Mouse (Mus musculus): ENCODE measurements around the gene Mdm2. TPM values are rescaled to one million over a fixed set of nuclear protein-coding genes. Genes with fewer than 3 reads are reported as not detected.
"Not testable (repeated sequence)": the region's sequence is repeated elsewhere in the genome, so short reads cannot be mapped to it uniquely, and the experiment has no call there.

Mdm2 gene
- polyA plus RNA-seq (2015; fragmentation: Nextera tagmentation; extraction: Ambion mirVana): 39.0 and 46.7 TPM in 2 replicates

DNA sequence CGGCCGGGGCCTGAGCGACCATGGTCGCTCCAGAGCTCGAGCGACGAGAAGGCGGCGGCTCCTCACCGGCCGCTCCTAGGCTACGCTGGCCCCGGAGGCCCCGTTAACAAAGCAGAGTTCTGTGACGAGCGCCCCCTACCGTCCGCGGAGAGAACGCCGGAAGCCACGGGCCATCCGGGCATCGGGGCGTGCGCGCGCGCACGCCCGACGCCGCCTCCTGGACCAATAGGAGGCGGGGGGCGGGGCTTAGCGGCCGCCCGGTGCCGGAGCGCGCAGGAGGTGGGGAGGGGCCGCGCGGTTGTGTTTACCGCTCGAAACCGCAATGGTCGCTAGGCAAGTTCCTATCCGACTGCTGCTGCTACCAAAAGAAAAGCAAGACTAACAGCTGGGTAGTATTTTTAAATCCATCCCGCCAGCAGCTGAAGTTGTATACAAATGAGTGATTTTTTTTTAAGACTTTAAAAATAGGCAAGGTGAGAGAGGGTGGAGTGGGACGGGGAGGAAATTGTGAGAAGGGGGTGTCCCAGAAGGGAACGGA lies at the start of gene Mdm2:
TSS of gene Mdm2 (minus strand) at position 155 of the 538 bp plus-strand sequence.
- no peaks in the 10 kb centered on the region for H3K27me3 ChIP-seq
- peak; percentile 95 for ATAC-seq (replicated peaks; ENCODE audit: insufficient number of reproducible peaks, insufficient read depth, low FRiP score, low read depth)
- peaks cover 22% of the 10 kb centered on the region for H3K4me1 ChIP-seq (replicated peaks)
- H3K9ac ChIP-seq: peak within 1 kb of the TSS; percentile 99
- under 1% methylated on average over 52 of the region's 52 CpGs for WGBS
- H3K9me3 ChIP-seq (replicated peaks): no peaks in the 10 kb centered on the region
- H3K4me2 ChIP-seq: peak within 1 kb of the TSS; percentile 69
- peak within 1 kb of the TSS; percentile 91 for H3K4me3 ChIP-seq
- H3K36me3 ChIP-seq: peaks cover 11% of the 10 kb centered on the region; the same call in 1 of the 2 replicates
- H3K27ac ChIP-seq: peak within 1 kb of the TSS; percentile 98

DNA sequence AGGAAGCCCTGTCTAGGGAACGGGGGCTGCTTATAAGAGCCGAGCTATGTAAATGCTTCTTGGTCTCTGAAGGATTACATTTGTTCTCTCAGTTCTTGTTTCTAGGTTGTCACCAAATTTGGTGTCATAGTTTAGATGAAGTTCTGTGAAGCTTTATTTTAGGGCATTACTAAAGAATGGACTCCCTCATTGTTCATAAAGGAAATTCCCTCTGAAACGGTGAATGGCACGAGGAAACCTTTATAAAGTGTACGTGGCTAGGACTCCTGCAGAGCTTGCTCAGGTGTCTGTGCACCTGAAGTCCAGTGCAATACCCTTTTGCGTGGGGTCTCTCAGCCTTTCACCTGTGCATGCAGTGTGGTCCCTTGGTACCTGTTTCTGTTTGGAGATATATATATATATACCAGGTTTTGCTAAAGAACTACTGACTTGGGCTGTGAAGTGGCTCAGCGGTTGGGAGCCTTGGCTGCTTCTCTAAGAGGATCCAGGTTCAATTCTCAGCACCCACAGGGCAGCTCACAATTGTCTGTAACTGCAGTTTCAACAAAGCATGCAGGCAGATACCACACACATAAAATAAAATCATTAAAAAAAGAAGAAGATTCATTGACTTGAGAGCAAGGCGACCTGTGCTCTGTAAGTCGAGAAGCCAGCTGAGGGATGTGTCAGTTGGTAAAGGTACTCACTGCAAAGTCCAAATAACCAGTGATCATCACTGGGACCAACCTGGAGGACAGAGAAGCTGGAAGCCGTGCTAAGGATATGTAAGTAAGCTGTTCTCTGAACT lies 49.5 kb upstream of the Mdm2 start:
- Histone ChIP-seq H3K27me3 (no peaks in the 10 kb centered on the region), H3K36me3 (peaks cover 81% of the 10 kb centered on the region), H3K9ac (no peak overlapping the region), H3K4me1 (replicated peaks) (no peaks in the 10 kb centered on the region), H3K9me3 (replicated peaks) (no peaks in the 10 kb centered on the region), H3K4me3 (no peak overlapping the region), H3K4me2 (no peak overlapping the region), H3K27ac (no peak overlapping the region)
- 91% methylated on average over 10 of the region's 10 CpGs for WGBS
- ATAC-seq (replicated peaks; ENCODE audit: insufficient number of reproducible peaks, insufficient read depth, low FRiP score, low read depth): no peak

DNA sequence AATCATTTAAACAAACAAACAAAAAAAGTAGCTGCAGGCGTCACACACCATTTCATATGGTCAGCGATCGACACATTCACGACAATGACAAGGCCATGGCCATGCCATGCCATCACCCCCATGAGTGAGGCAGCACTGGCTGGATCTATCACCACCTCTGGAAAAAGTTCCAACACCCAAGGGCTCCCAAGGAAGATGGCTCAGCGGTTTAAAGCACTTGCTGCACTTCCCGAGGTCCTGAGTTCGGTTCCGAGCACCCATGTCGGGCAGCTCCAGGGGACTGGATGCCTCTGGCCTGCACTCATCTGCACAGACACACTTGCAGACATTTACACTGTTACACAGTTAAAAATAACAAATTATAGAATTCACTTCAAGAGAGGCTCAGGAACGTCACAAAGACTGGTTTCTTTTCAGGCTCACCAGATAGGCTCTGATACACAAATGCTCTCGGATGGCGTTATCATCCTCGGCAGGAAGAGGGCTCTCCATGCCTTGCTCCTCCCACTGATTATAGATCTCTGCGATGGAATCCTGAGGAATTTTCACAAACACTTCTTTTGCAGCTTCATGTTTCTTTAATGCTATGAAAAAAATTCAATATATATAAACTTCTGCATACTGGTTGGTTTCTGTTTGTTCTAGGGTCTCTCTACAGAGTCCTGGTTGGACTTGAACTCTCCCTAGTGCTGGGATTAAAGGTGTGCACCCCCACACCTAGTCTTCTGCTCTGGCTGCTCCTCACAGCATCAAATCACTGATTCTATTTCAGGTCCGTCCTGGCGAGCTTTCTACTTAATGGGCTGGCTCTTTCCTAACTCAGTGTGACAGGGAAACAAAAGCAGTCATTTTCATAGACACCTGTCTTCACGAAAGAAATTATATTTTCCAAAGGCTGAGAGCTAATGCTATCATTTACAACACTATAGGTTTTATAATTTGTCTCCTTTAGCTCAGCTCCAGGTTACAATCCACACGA lies 48.5 kb upstream of the Mdm2 start:
- WGBS: 87% methylated on average over 18 of the region's 18 CpGs
- H3K36me3 ChIP-seq: peaks cover 78% of the 10 kb centered on the region
- ATAC-seq (replicated peaks; ENCODE audit: insufficient number of reproducible peaks, insufficient read depth, low FRiP score, low read depth): no peak

DNA sequence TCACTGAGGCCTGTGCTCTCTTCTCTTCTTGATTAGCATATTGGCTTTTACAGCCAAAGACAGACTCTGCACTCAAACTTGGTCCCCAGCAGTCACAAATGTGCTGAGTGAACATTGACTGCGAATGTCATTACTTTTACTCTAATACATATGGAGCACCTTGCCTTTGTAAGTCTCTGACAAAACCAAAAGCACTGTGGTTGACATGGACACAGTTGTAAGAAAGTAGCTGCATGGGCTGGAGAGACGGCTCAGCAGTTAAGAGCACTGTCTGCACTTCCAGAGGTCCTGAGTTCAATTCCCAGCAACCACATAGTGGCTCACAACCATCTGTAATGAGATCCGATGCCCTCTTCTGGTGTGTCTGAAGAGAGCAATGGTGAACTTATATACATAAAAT lies 47.8 kb upstream of the Mdm2 start:
- H3K36me3 ChIP-seq: peaks cover 72% of the 10 kb centered on the region
- H3K9me3 ChIP-seq (replicated peaks); H3K4me2 ChIP-seq; ATAC-seq (replicated peaks; ENCODE audit: insufficient number of reproducible peaks, insufficient read depth, low FRiP score, low read depth); H3K4me3 ChIP-seq; H3K27ac ChIP-seq; H3K27me3 ChIP-seq; H3K9ac ChIP-seq; H3K4me1 ChIP-seq (replicated peaks): not testable (repeated sequence)
- 95% methylated on average over 3 of the region's 3 CpGs for WGBS

More for the DNA sequence above, 48.5 kb upstream of the Mdm2 start:
- no peak overlapping the region for H3K4me2 ChIP-seq
- no peak overlapping the region for H3K9ac ChIP-seq
- H3K4me1 ChIP-seq (replicated peaks): no peaks in the 10 kb centered on the region
- no peaks in the 10 kb centered on the region for H3K27me3 ChIP-seq
- H3K9me3 ChIP-seq (replicated peaks): no peaks in the 10 kb centered on the region
- H3K27ac ChIP-seq: no peak overlapping the region
- H3K4me3 ChIP-seq: no peak overlapping the region

DNA sequence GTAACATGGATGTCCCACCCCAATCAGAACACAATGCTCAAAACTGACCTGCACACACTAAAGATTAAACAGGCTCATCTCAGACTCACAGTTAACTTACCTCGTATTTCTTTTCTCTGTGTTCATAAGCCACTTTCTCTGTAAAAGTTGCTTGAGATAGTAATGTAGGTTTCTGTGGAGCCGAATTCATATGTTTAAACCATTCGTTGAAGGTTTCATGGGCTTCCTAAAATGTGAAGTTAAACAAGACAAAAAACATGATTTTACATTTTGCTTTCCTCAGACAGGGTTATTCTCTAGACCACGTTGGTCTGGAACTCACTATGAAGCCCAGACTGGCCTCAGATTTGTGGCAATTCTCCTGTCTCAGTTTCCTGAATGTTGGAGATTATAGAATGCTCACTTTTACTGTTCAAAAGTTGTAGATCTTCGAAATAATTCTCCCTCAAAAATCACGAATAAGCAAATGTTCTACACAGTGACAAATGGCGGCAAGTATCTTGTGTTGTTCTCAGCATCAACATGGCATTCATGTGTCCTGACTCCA lies 47.3 kb upstream of the Mdm2 start:
- no peaks in the 10 kb centered on the region for H3K27me3 ChIP-seq
- no peaks in the 10 kb centered on the region for H3K9me3 ChIP-seq (replicated peaks)
- H3K4me2 ChIP-seq: no peak overlapping the region
- no peak for ATAC-seq (replicated peaks; ENCODE audit: insufficient number of reproducible peaks, insufficient read depth, low FRiP score, low read depth)
- WGBS: 94% methylated on average over 7 of the region's 7 CpGs
- no peak overlapping the region for H3K27ac ChIP-seq
- H3K9ac ChIP-seq: no peak overlapping the region
- no peaks in the 10 kb centered on the region for H3K4me1 ChIP-seq (replicated peaks)
- peaks cover 72% of the 10 kb centered on the region for H3K36me3 ChIP-seq
- no peak overlapping the region for H3K4me3 ChIP-seq

DNA sequence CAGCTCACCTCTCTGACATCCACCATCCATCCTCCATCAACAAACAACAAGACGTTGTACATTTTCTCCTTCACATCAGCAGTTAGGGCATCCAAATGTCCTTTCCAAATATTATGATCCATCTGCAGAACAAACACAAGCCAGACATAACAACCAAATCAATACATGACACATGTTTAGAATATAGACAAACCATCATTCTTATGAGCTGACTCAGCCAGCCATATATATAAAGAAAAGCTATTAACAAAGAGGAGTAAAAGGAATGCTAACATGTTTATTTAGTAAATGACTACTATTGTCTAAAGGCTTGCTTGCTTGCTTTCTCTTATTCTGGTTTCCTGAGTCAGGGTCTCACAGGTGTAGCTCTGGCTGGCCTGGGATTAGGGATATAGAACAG lies 46.7 kb upstream of the Mdm2 start:
- Histone ChIP-seq H3K9ac (no peak overlapping the region), H3K27ac (no peak overlapping the region), H3K27me3 (no peaks in the 10 kb centered on the region), H3K9me3 (replicated peaks) (no peaks in the 10 kb centered on the region), H3K4me2 (no peak overlapping the region), H3K4me1 (replicated peaks) (no peaks in the 10 kb centered on the region), H3K36me3 (peaks cover 76% of the 10 kb centered on the region), H3K4me3 (no peak overlapping the region)
- ATAC-seq (replicated peaks; ENCODE audit: insufficient number of reproducible peaks, insufficient read depth, low FRiP score, low read depth): no peak
- WGBS: 92% methylated on average over 1 of the region's 1 CpGs

DNA sequence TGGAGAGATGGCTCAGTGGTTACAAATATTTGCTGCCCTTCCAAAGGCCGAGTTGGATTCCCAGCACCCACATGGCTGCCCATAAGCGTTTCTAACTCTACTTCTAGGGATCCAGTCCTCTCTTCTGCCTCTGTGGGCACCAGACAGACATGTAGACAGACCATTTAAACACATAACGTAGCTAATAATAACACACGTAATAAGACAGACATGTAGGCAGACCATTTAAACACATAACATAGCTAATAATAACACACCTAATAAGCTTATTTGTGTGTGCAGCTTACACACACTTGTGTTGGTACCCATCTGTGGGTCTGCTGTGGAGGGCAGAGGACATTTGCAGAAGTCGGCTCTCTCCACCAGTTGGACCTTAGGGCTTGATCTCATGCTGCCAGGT lies 46.2 kb upstream of the Mdm2 start:
- 91% methylated on average over 5 of the region's 5 CpGs for WGBS
- Histone ChIP-seq H3K36me3 (peaks cover 74% of the 10 kb centered on the region), H3K27ac (no peak overlapping the region), H3K9me3 (replicated peaks) (no peaks in the 10 kb centered on the region), H3K27me3 (no peaks in the 10 kb centered on the region), H3K4me2 (no peak overlapping the region), H3K4me3 (no peak overlapping the region), H3K4me1 (replicated peaks) (no peaks in the 10 kb centered on the region), H3K9ac (no peak overlapping the region)
- ATAC-seq (replicated peaks; ENCODE audit: insufficient number of reproducible peaks, insufficient read depth, low FRiP score, low read depth): no peak

DNA sequence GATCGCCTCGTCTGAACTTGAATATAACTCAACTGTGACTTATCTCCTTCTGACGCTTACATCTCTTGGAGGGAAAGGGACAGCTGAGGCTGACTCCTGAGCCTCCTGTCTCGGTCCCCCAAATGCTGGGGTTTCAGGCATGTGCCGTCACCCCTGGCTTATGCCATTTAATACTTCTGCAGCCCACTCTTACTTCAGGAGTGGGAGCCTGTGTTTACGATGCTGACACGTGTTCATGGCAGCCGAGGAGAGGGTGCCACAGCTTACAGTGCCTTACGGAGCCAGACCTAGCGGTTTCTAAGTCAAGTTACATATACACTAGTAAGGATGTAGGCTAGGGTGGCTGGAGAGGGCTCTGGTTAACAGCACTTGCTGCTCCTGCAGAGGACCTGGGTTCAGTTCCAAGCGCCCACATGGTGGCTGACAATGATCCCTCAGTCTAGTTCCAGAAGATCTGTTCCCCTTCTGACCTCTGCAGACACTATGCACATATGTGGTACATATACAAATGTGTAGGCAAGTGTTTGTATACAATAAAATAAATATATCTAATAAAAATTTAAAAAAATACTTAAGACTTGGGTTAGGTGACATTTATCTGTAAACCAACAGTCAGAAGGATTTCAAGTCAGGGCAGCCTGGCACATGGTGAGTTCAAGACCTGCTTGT lies 45.4 kb upstream of the Mdm2 start:
- 86% methylated on average over 11 of the region's 11 CpGs for WGBS
- Histone ChIP-seq H3K9me3 (replicated peaks) (no peaks in the 10 kb centered on the region), H3K4me2 (no peak overlapping the region), H3K4me3 (no peak overlapping the region), H3K9ac (no peak overlapping the region), H3K4me1 (replicated peaks) (no peaks in the 10 kb centered on the region), H3K27ac (no peak overlapping the region), H3K27me3 (no peaks in the 10 kb centered on the region), H3K36me3 (peaks cover 74% of the 10 kb centered on the region)
- no peak for ATAC-seq (replicated peaks; ENCODE audit: insufficient number of reproducible peaks, insufficient read depth, low FRiP score, low read depth)

DNA sequence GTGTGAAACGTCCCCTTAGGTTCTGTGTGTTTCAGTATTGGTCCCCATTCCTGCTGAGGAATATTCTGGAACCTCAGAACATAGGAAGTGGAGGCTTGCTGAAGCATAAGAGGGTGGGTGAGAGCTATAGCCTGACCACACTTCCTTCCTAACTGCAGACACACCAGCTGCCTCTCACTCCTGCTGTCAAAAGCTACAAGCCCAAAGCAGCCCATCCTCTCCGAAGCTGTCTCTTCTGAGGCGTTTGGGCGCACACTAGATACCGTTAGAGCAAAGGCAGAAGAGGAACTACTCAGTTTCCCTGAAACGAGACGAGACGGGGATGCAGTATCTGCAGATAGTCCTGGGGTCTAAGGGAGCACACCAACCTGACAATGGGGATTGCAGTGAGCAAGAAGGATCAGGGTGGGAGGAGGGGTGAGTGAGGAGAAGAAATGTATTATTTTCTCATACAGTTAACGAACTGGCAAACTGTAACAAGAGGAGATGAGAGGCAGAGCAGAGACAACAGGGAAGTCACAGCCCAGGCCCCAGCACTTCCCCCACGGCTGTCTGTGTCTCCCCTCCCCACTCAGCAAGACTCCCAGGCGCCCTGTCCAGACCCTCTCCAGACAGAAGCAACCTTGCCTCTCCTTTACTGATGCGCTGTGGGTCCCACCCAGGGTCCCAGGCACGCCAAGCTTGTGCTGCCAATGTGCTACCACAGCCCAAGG lies 44.7 kb upstream of the Mdm2 start:
- Histone ChIP-seq H3K27ac (no peak overlapping the region), H3K9ac (no peak overlapping the region), H3K4me2 (no peak overlapping the region), H3K36me3 (peaks cover 72% of the 10 kb centered on the region), H3K4me3 (no peak overlapping the region), H3K4me1 (replicated peaks) (no peaks in the 10 kb centered on the region), H3K27me3 (no peaks in the 10 kb centered on the region), H3K9me3 (replicated peaks) (no peaks in the 10 kb centered on the region)
- 81% methylated on average over 13 of the region's 13 CpGs for WGBS
- no peak; the same call in 1 of the 2 replicates for ATAC-seq (replicated peaks; ENCODE audit: insufficient number of reproducible peaks, insufficient read depth, low FRiP score, low read depth)

DNA sequence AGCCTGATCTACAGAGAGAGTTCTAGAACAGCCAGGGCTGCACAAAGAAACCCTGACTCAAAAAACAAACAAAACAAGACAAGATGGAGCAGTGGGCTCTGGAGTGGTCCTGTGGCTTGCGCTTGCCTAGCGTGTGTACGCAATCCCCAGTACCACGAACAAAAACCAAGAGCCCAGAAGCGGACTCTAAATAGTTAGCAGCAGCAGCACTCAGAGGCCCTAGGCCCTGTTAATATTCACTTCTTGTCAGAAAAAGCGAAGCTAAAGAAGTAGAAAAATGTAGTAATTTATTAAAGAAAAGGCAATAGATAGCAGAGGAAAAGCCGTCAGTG lies 44.0 kb upstream of the Mdm2 start:
- ATAC-seq (replicated peaks; ENCODE audit: insufficient number of reproducible peaks, insufficient read depth, low FRiP score, low read depth): no peak
- H3K9ac ChIP-seq: no peak overlapping the region
- H3K9me3 ChIP-seq (replicated peaks): no peaks in the 10 kb centered on the region
- no peak overlapping the region for H3K4me3 ChIP-seq
- H3K36me3 ChIP-seq: peaks cover 72% of the 10 kb centered on the region
- H3K4me1 ChIP-seq (replicated peaks): no peaks in the 10 kb centered on the region
- no peak overlapping the region for H3K4me2 ChIP-seq
- 94% methylated on average over 7 of the region's 7 CpGs for WGBS
- no peak overlapping the region for H3K27ac ChIP-seq
- no peaks in the 10 kb centered on the region for H3K27me3 ChIP-seq

All from heart, embryonic 15.5 days (tissue).